Mouse (Mus musculus) heart, embryonic 15.5 days (tissue): ENCODE measurements around the gene Hist2h3c2. TPM values are rescaled to one million over a fixed set of nuclear protein-coding genes. Genes with fewer than 3 reads are reported as not detected.
"Not testable (repeated sequence)": the region's sequence is repeated elsewhere in the genome, so short reads cannot be mapped to it uniquely, and the experiment has no call there.

Source experiments
- ATAC-seq: fragments of 200-750 bp; cut with Nextera tagmentation; replicated peaks from 2 replicates; pipeline ENCODE4 v1.8.0; 2017; ENCODE audit warnings: low read depth, moderate TSS enrichment; ENCODE audit not compliant: insufficient number of reproducible peaks, insufficient read depth, low FRiP score
- H3K27ac ChIP-seq: fragments of 300-500 bp; sonication (generic); 2 replicates; pipeline ENCODE4 v1.5.1; 2015; ENCODE audit warnings: mild to moderate bottlenecking, inconsistent platforms
- H3K27me3 ChIP-seq: fragments of 300-500 bp; sonication (generic); 2 replicates; pipeline ENCODE4 v1.6.1; 2015; ENCODE audit warnings: inconsistent platforms
- H3K36me3 ChIP-seq: fragments of 300-500 bp; sonication (generic); 2 replicates; pipeline ENCODE4 v1.6.1; 2015; ENCODE audit warnings: mild to moderate bottlenecking, inconsistent platforms
- H3K4me1 ChIP-seq: fragments of 300-500 bp; sonication (generic); replicated peaks from 2 replicates; pipeline ENCODE4 v1.6.1; 2015; ENCODE audit warnings: inconsistent platforms
- H3K4me2 ChIP-seq: fragments of 300-500 bp; sonication (generic); 2 replicates; pipeline ENCODE4 v1.6.1; 2015; ENCODE audit warnings: inconsistent platforms, mild to moderate bottlenecking, moderate library complexity
- H3K4me3 ChIP-seq: fragments of 300-500 bp; sonication (generic); 2 replicates; pipeline ENCODE4 v1.5.1; 2015; ENCODE audit warnings: mild to moderate bottlenecking, inconsistent platforms
- H3K9ac ChIP-seq: fragments of 300-500 bp; sonication (generic); 2 replicates; pipeline ENCODE4 v1.6.1; 2015; ENCODE audit warnings: mild to moderate bottlenecking, inconsistent platforms
- H3K9me3 ChIP-seq: fragments of 300-500 bp; sonication (generic); replicated peaks from 2 replicates; pipeline ENCODE4 v1.6.1; 2016; ENCODE audit warnings: inconsistent platforms
- WGBS: fragments of 180-500 bp; shearing (Covaris S2); methylation state at CpG from one replicate; pipeline ENCODE4 v1.1.7; 2015; ENCODE audit warnings: mixed read lengths; 5-methylcytosine and 5-hydroxymethylcytosine counted together
- polyA plus RNA-seq: library from polyadenylated mRNA; unstranded; fragments of >200 nt; fragmentation: Nextera tagmentation; extraction: Ambion mirVana; gene quantifications from 2 replicates; pipeline ENCODE4 v1.2.1, GENCODE M21; 2015

The Hist2h3c2 gene
- polyA plus RNA-seq, 1 experiment from 2014 or later = 5.1 TPM

DNA sequence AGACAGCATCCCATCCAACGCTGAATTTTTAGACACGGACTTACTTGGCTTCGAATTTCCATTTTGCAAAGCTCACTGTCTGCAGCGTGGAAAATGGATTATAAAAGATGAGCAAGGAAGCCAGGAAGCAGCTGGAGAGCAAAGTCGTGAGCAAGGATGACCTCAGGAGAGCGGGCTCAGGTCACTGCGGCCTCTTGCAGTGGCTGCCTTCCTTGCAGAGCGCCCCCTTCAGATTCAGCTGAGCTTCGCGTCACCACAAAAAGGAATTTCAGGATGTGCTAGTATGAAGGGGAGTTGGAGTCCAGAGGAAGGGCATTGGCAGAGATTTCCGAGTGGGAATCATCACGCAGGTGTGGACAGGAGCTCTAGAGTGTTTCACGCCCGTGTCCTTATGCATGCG is 29.7 kb downstream of the Hist2h3c2 start:
- no peak for ATAC-seq
- no peaks in the 10 kb centered on the region for H3K36me3 ChIP-seq
- 23% methylated on average over 15 of the region's 15 CpGs for WGBS
- no peaks in the 10 kb centered on the region for H3K9me3 ChIP-seq
- H3K4me1 ChIP-seq = no peaks in the 10 kb centered on the region
- no peak overlapping the region for H3K9ac ChIP-seq
- H3K27me3 ChIP-seq = 0 out of 2 replicates have a peak, but pooled peaks cover 3% of the 10 kb centered on the region
- no peak overlapping the region for H3K4me3 ChIP-seq
- no peak overlapping the region for H3K27ac ChIP-seq
- H3K4me2 ChIP-seq = no peak overlapping the region

DNA sequence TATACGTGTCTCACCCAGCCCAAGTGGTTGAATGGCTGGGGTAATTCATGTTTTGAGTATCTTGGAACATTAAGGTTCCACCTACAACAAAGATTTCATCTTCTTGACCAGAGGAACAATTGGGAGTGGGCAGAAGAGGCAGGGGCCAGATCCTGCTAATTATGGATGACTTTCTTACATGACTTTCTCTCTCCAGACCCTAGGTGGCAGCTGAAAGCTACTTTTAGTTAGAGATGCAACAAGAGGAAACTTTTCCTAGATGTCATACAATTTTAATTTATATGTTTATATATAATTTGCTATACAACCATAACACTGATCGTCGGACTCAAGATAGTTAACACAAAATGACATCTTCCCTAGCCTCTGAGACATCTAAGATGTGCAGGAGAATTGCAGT is 31.1 kb downstream of the Hist2h3c2 start:
- H3K27me3 ChIP-seq = no peaks in the 10 kb centered on the region
- ATAC-seq = no peak
- WGBS = 76% methylated on average over 3 of the region's 3 CpGs
- H3K4me2 ChIP-seq = no peak overlapping the region
- no peaks in the 10 kb centered on the region for H3K4me1 ChIP-seq
- H3K36me3 ChIP-seq = no peaks in the 10 kb centered on the region
- no peak overlapping the region for H3K9ac ChIP-seq
- no peak overlapping the region for H3K27ac ChIP-seq
- H3K4me3 ChIP-seq = no peak overlapping the region
- no peaks in the 10 kb centered on the region for H3K9me3 ChIP-seq

DNA sequence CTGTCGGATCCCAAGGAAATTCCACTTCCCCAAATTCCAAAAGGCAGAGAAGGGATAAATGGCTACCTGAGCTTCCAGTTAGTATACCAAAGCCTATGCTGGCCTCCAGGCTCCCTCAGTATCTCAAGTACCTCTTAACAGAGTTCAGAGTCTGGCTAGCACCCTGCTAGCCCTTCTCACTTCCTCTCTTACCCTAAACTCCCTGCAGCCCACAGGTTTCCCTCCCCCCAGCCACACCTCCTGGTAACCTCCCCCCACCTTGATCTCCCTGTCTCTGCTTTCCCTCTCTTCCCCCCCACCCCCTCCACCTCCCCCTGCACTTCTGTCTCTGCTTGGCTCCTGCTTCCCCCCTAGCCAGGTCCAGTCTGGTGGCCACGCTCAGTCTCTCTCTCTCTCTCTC is 39.2 kb downstream of the Hist2h3c2 start:
- H3K36me3 ChIP-seq = peaks cover 9% of the 10 kb centered on the region; the same call in 1 of the 2 replicates
- H3K4me1 ChIP-seq = peaks cover 16% of the 10 kb centered on the region
- H3K4me2 ChIP-seq = no peak overlapping the region
- no peaks in the 10 kb centered on the region; the same call in 1 of the 2 replicates for H3K9me3 ChIP-seq
- H3K4me3 ChIP-seq = no peak overlapping the region
- H3K27ac ChIP-seq = no peak overlapping the region
- no peak overlapping the region for H3K9ac ChIP-seq
- H3K27me3 ChIP-seq = no peaks in the 10 kb centered on the region
- ATAC-seq = no peak
- WGBS = 42% methylated on average over 2 of the region's 2 CpGs

DNA sequence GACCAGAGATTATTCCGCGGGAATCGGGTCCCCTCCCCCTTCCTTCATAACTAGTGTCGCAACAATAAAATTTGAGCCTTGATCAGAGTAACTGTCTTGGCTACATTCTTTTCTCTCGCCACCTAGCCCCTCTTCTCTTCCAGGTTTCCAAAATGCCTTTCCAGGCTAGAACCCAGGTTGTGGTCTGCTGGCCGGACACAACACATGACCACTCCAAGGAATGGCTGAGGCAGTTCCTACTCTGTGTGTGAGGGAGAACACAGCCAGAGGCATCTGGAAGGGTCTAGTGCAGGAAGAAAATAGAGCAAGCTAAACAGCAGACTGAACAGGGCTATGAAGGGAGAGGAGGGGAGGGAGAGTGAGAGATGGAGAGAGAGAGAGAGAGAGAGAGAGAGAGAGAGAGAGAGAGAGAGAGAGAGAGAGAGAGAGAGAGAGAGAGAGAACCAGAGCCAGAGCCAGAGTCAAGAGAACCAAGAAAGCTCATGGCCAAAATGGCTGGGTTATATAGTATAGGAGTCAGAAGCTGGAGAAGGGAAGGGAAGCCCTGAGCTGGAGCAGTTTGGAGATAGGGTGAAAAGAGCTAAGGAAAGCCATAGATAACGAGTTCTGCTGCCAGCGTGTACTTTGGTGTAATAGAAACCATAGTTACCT is 40.2 kb downstream of the Hist2h3c2 start:
- not testable (repeated sequence) for H3K4me3 ChIP-seq, ATAC-seq, H3K9me3 ChIP-seq, H3K9ac ChIP-seq, H3K27ac ChIP-seq, H3K27me3 ChIP-seq
- WGBS = 28% methylated on average over 8 of the region's 8 CpGs
- peak overlapping the region; percentile 99; the same call in 1 of the 2 replicates for H3K4me2 ChIP-seq
- H3K36me3 ChIP-seq = peaks cover 15% of the 10 kb centered on the region
- peaks cover 16% of the 10 kb centered on the region for H3K4me1 ChIP-seq

DNA sequence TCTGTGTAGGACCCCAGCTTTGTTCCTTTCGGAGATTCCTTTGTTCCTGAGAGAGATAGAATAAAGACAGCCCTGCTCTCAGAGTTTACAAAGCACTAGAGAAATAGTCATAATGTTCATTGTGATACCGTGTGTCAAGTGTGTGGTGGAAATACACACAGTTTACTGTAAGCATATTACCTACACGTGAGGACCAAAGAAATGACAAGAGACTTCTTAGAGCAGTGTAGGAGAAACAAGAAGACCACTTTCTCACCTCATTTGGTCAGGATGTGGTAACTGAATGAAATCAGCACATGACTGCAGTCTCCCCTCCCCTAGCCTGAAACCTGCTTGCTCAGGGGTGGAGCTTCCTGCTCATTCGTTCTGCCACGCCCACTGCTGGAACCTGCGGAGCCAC is 40.7 kb downstream of the Hist2h3c2 start:
- H3K27ac ChIP-seq = peak overlapping the region; percentile 90
- H3K27me3 ChIP-seq = no peaks in the 10 kb centered on the region
- H3K4me1 ChIP-seq = peaks cover 16% of the 10 kb centered on the region
- peak overlapping the region; percentile 75 for H3K4me3 ChIP-seq
- 5% methylated on average over 6 of the region's 6 CpGs for WGBS
- H3K36me3 ChIP-seq = peaks cover 15% of the 10 kb centered on the region
- no peaks in the 10 kb centered on the region; the same call in 1 of the 2 replicates for H3K9me3 ChIP-seq
- peak overlapping the region; percentile 99 for H3K4me2 ChIP-seq
- ATAC-seq = no peak
- H3K9ac ChIP-seq = peak overlapping the region; percentile 85; the same call in 1 of the 2 replicates

DNA sequence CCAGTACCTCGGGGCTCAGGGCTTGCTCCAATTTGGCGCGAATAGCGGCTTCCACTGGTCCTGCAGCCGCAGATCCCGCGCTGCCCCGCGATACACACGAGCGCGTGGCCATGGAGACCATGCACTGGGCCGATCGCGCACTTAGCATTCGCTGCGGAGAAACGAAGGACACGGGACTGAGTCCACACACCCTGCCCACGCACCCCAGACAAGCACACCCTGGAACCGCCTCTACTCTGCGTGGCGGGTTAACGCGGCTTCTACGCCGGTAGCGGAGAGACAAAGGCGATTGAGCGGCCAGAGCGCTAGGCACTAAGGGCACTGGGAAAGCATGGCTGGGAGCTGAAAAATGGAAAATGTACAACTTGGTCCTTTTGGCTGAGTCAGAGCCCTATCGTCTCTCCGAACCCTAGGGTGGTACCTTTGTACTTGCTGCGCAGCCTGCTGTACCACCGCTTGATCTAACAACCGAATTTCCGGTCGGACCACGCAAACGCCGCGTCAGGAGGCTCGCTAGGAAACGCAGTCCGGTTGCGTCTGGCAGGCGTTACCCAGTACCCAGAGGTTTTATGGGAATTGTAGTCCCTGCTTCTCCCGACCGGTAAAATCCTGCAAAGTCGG is 41.7 kb downstream of the Hist2h3c2 start:
- ATAC-seq = peak; percentile 88
- Histone ChIP-seq H3K9me3 (no peaks in the 10 kb centered on the region; the same call in 1 of the 2 replicates), H3K4me1 (peaks cover 16% of the 10 kb centered on the region), H3K27ac (peak overlapping the region; percentile 90), H3K4me2 (peak overlapping the region; percentile 99), H3K4me3 (peak overlapping the region; percentile 75), H3K27me3 (no peaks in the 10 kb centered on the region), H3K36me3 (peaks cover 15% of the 10 kb centered on the region), H3K9ac (peak overlapping the region; percentile 85)
- under 1% methylated on average over 50 of the region's 50 CpGs for WGBS

DNA sequence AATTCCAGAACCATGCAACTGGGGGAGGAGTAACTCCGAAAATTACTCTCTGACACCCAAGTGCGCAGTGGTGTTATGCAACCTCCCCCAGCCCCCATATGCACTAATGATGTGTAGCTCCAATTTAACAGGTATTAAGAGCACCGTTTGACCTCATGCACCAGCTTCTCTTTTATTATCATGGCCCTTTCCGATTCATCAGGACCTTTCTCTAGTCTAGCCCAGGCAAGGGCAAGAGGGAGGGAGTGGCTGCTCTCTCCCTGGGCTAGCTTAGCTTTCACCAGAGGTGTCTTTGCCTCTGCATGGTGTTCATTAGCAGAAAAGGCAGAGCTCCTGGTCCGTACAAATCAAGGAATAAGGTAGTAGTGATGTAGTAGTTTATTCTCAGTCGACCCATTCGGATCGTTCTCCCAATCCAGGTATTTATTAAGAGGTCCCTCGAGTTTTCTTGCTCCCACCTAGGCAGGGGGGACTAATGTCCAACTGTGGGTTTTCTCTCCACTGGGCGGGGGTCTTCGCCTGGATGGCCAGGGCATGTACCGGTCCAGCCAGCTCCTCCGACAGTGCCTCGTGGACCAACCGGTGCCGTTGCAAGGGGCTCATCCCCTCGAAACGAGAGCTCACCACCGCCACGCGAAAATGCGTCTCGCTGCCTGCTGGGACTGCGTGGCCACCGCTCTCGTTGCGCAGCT is 42.3 kb downstream of the Hist2h3c2 start:
- Histone ChIP-seq H3K27ac (peak overlapping the region; percentile 90), H3K36me3 (peaks cover 15% of the 10 kb centered on the region), H3K9me3 (no peaks in the 10 kb centered on the region; the same call in 1 of the 2 replicates), H3K9ac (peak overlapping the region; percentile 85), H3K4me3 (peak overlapping the region; percentile 75), H3K27me3 (no peaks in the 10 kb centered on the region), H3K4me1 (peaks cover 16% of the 10 kb centered on the region), H3K4me2 (peak overlapping the region; percentile 99)
- no peak for ATAC-seq
- WGBS = 19% methylated on average over 27 of the region's 27 CpGs

DNA sequence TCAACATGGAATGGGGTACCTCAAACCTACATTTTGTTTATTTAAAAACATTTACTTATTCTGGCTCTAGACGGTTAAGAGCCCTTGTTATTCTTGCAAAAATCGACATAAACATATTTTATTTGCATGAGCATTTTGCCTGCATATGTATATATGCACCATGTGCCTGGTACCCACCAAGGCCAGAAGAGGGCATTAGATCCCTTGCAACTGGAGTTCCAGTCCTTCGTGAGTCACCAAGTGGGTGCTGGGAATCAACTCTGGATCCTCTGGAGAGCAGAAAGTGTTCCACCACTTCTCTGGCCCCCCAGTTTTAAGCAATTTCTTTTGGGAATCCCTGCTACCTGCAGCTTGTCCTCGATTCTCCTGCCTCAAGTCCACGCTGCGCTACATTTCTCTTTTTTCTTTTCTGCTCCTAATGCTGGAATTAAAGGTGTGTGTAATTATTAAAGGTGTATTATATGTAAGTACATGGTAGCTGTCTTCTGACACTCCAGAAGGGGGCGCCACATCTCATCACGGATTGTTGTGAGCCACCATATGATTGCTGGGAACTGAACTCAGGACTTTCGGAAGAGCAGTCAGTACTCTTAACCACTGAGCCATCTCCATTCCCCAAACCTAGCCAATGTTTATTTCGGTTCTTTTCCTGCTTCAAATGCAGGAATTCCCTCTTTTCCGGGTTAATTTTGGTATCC is 43.2 kb downstream of the Hist2h3c2 start:
- Histone ChIP-seq H3K9me3 (no peaks in the 10 kb centered on the region; the same call in 1 of the 2 replicates), H3K27ac (no peak overlapping the region), H3K27me3 (no peaks in the 10 kb centered on the region), H3K4me1 (peaks cover 16% of the 10 kb centered on the region), H3K4me2 (no peak overlapping the region), H3K4me3 (no peak overlapping the region), H3K9ac (no peak overlapping the region), H3K36me3 (peaks cover 22% of the 10 kb centered on the region)
- WGBS = 91% methylated on average over 11 of the region's 11 CpGs
- ATAC-seq = no peak

DNA sequence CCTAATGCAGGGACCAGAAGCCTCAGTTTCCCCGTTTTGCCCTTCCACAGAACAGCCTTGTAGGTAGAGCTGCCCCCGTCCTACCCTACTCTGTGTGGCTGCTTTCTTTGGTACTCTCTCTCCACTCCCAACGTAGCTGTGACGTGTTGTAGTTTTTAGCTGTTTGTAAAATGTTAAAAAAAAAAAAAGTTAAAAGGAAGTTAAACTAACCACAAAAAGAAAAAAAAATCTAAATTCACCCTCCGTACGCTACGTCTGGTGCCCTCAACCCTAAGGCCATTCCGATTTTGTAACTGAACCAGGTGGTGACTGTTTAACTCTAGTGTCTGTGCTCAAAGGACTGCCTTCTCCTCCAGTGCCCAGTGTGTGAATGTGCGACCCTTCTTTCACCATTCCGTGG is 44.0 kb downstream of the Hist2h3c2 start:
- Histone ChIP-seq H3K4me1 (peaks cover 16% of the 10 kb centered on the region), H3K9me3 (no peaks in the 10 kb centered on the region; the same call in 1 of the 2 replicates), H3K9ac (no peak overlapping the region), H3K36me3 (peaks cover 22% of the 10 kb centered on the region), H3K4me3 (no peak overlapping the region), H3K27ac (no peak overlapping the region), H3K27me3 (no peaks in the 10 kb centered on the region), H3K4me2 (no peak overlapping the region)
- 88% methylated on average over 10 of the region's 10 CpGs for whole genome bisulfite sequencing
- ATAC-seq = no peak

DNA sequence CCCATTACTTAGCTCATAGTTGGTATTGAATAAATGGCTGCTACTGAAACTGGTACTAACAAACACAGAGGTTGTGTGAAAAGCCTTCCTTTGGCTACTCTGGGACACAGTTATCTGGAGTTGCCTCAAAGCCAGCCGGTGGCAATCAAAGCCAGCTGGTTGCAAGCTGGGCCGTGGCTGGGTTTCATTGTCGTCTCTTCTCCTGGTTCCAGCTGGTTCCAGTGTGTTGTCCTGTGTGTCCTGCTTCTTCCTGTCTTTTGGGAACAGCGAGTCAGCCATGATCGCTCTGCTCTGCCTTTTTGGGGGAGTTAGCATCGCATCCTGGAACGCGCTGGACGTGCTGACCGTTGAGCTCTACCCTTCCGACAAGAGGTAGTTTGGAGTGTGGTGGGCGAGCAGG is 46.0 kb downstream of the Hist2h3c2 start:
- Histone ChIP-seq H3K27ac (no peak overlapping the region), H3K36me3 (peaks cover 31% of the 10 kb centered on the region), H3K4me3 (no peak overlapping the region), H3K9me3 (no peaks in the 10 kb centered on the region; the same call in 1 of the 2 replicates), H3K4me1 (peaks cover 13% of the 10 kb centered on the region), H3K4me2 (no peak overlapping the region), H3K27me3 (no peaks in the 10 kb centered on the region), H3K9ac (no peak overlapping the region)
- no peak for ATAC-seq
- WGBS = 63% methylated on average over 12 of the region's 12 CpGs
